Mouse (Mus musculus) embryonic facial prominence, embryonic 12.5 days (tissue): ENCODE results near the gene Trpv3. TPM values are rescaled to one million over a fixed set of nuclear protein-coding genes. Genes with fewer than 3 reads are reported as not detected.

Experiments
- ATAC-seq: fragments of 200-750 bp; cut with Nextera tagmentation; 2 replicates; pipeline ENCODE4 v1.8.0; 2017; ENCODE audit not compliant: insufficient number of reproducible peaks, insufficient read depth, low FRiP score, low TSS enrichment
- H3K27ac ChIP-seq: fragments of 300-500 bp; sonication (generic); 2 replicates; pipeline ENCODE4 v1.5.1; 2016; ENCODE audit warnings: mild to moderate bottlenecking
- H3K27me3 ChIP-seq: fragments of 300-500 bp; sonication (generic); 2 replicates; pipeline ENCODE4 v1.6.1; 2016; ENCODE audit warnings: mild to moderate bottlenecking, moderate library complexity
- H3K36me3 ChIP-seq: fragments of 300-500 bp; sonication (generic); 2 replicates; pipeline ENCODE4 v1.6.1; 2016; ENCODE audit warnings: mild to moderate bottlenecking
- H3K4me1 ChIP-seq: fragments of 300-500 bp; sonication (generic); 2 replicates; pipeline ENCODE4 v1.6.1; 2016
- H3K4me2 ChIP-seq: fragments of 300-500 bp; sonication (generic); replicated peaks from 2 replicates; pipeline ENCODE4 v1.6.1; 2016; ENCODE audit warnings: mild to moderate bottlenecking, moderate library complexity
- H3K4me3 ChIP-seq: fragments of 300-500 bp; sonication (generic); 2 replicates; pipeline ENCODE4 v1.5.1; 2016; ENCODE audit warnings: mild to moderate bottlenecking
- H3K9ac ChIP-seq: fragments of 300-500 bp; sonication (generic); 2 replicates; pipeline ENCODE4 v1.6.1; 2016; ENCODE audit warnings: mild to moderate bottlenecking, moderate library complexity
- H3K9me3 ChIP-seq: fragments of 300-500 bp; sonication (generic); 2 replicates; pipeline ENCODE4 v1.6.1; 2016; ENCODE audit warnings: mild to moderate bottlenecking, moderate library complexity
- WGBS: fragments of 180-500 bp; shearing (Covaris S2); methylation state at CpG from one replicate; pipeline ENCODE4 v1.1.7; 2016; 5-methylcytosine and 5-hydroxymethylcytosine counted together
- polyA plus RNA-seq: library from polyadenylated mRNA; unstranded; fragments of >200 nt; fragmentation: Nextera tagmentation; extraction: Ambion mirVana; gene quantifications from 2 replicates; pipeline ENCODE4 v1.2.1, GENCODE M21; 2016

The Trpv3 gene
- polyA plus RNA-seq, 1 experiment from 2014 or later, result 0.12 TPM

DNA sequence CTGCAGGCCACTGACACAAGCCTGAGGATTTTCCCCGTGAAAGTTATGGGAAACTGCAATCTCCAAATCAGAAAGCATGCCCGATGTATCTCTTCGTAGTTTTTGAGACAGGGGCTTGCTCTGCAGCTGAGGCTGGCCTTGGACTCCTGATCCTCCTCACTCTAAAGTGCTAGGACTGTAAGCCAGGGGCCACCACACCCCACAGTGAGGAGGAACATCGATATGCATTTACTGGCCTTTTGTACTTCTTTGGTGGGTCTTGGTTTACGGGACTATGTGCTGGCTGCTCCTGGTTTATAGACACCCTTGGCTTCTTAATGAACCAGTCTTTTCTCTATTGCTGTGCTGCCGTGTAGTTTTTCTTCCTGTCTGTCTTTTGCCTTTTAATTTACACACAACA is 25.0 kb upstream of the Trpv3 start:
- no peak overlapping the region for H3K9ac ChIP-seq
- H3K4me2 ChIP-seq, result no peak overlapping the region
- no peaks in the 10 kb centered on the region for H3K27me3 ChIP-seq
- H3K36me3 ChIP-seq, result no peaks in the 10 kb centered on the region
- no peak for ATAC-seq
- whole genome bisulfite sequencing, result 87% methylated on average over 6 of the region's 6 CpGs
- no peak overlapping the region for H3K4me3 ChIP-seq
- H3K4me1 ChIP-seq, result no peaks in the 10 kb centered on the region
- no peak overlapping the region for H3K27ac ChIP-seq
- no peaks in the 10 kb centered on the region for H3K9me3 ChIP-seq

GRCm38 (mm10) chr11:73242777-73243176 is 24.4 kb upstream of the Trpv3 start:
- no peak overlapping the region for H3K9ac ChIP-seq
- no peaks in the 10 kb centered on the region for H3K4me1 ChIP-seq
- H3K4me2 ChIP-seq, result no peak overlapping the region
- WGBS, result 90% methylated on average over 4 of the region's 4 CpGs
- H3K4me3 ChIP-seq, result no peak overlapping the region
- no peak overlapping the region for H3K27ac ChIP-seq
- no peaks in the 10 kb centered on the region for H3K9me3 ChIP-seq
- H3K27me3 ChIP-seq, result no peaks in the 10 kb centered on the region
- no peaks in the 10 kb centered on the region for H3K36me3 ChIP-seq
- ATAC-seq, result no peak

GRCm38 (mm10) chr11:73257362-73257945 is 9.7 kb upstream of the Trpv3 start:
- ATAC-seq, result no peak
- Histone ChIP-seq H3K9me3 (no peaks in the 10 kb centered on the region), H3K36me3 (no peaks in the 10 kb centered on the region), H3K4me2 (no peak overlapping the region), H3K4me1 (no peaks in the 10 kb centered on the region), H3K27ac (no peak overlapping the region), H3K27me3 (no peaks in the 10 kb centered on the region), H3K9ac (no peak overlapping the region), H3K4me3 (no peak overlapping the region)
- WGBS, result 79% methylated on average over 4 of the region's 4 CpGs

DNA sequence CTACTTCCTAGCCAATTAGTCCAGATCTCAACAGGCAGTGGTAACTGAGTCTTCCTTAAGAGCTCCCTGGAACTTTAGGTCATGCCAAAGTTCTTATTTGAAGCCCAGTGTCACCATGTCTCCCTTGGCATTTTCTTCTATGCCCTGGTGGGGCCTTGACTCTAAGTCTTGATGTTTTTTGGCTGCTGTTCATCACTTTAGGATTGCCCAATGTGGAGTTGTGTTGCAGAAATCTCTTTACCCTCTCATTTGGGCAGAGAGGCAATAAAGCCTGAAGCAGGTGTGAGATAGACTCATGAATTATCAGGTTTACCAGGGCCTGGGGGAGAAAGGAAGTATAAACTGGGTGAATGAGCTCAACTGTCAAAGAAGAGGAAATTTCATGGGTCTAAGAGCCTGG is 8.5 kb upstream of the Trpv3 start:
- ATAC-seq, result no peak
- Histone ChIP-seq H3K9ac (no peak overlapping the region), H3K4me1 (no peaks in the 10 kb centered on the region), H3K9me3 (no peaks in the 10 kb centered on the region), H3K4me2 (no peak overlapping the region), H3K27me3 (no peaks in the 10 kb centered on the region), H3K4me3 (no peak overlapping the region), H3K27ac (no peak overlapping the region), H3K36me3 (no peaks in the 10 kb centered on the region)

DNA sequence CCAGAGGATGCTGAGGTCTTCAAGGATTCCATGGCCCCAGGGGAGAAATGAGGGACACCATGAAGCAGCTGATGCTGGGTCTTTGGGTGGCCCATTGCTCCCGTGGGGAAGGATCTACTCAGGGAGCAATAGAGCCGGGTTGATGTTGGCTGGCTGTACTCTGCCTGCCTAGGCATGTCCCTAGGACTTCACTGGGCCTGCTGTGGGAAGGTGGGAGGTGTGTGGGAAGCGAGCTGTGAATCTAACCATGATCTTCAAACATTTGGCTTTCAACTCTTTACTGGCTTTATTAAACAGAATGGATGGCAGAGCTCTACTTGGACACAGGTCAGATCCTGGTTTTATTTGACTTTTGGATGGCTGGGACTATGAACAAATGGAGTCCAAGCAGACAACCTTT is 6.7 kb upstream of the Trpv3 start:
- H3K4me1 ChIP-seq, result no peaks in the 10 kb centered on the region
- no peak overlapping the region for H3K27ac ChIP-seq
- 68% methylated on average over 3 of the region's 3 CpGs for WGBS
- no peaks in the 10 kb centered on the region for H3K36me3 ChIP-seq
- ATAC-seq, result no peak
- no peak overlapping the region for H3K4me3 ChIP-seq
- H3K9me3 ChIP-seq, result no peaks in the 10 kb centered on the region
- no peak overlapping the region for H3K9ac ChIP-seq
- no peak overlapping the region for H3K4me2 ChIP-seq
- H3K27me3 ChIP-seq, result no peaks in the 10 kb centered on the region

DNA sequence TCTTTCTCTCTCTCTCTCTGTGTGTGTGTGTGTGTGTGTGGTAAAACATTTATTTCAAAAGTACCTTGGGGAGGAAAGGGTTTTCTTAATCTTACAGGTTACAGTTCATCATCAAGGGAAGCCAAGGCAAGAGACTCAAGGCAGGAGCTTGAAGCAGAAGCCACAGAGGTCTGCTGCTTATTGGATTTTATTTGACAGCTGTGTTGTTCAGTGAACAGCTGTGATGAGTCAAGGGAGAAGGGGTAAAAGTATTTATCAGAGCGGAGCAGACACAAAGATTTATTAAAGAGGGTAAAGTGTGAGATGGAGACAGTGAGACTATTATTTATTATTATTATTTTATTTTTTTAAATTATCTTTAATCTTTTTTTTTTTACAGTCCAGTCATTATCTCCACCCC is 5.8 kb upstream of the Trpv3 start:
- Histone ChIP-seq H3K9me3 (no peaks in the 10 kb centered on the region), H3K36me3 (no peaks in the 10 kb centered on the region), H3K27me3 (no peaks in the 10 kb centered on the region), H3K4me2 (no peak overlapping the region), H3K9ac (no peak overlapping the region), H3K4me3 (no peak overlapping the region), H3K27ac (no peak overlapping the region), H3K4me1 (no peaks in the 10 kb centered on the region)
- ATAC-seq, result no peak
- 74% methylated on average over 1 of the region's 1 CpGs for WGBS

DNA sequence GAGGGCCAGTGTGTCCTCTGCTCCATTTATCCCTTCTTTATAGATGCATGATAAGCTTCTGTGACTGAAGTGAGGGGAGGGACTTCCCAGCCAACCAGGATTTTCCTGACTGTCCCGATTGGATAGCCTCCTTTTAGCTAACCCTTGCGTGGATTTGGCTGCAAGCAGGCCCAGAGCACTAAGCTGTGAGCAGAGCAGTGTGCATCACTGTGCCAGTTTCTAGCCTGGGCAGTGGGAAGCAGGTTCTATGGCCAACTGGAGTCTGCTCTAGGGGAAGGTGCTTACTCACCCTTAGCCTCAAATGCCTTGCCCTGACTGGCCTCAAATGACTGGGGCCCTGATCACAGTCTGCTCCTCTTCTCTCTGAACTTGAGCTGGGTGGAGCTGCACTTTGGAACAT is 7.6 kb downstream of the Trpv3 start:
- Histone ChIP-seq H3K4me1 (no peaks in the 10 kb centered on the region), H3K9me3 (no peaks in the 10 kb centered on the region), H3K27me3 (no peaks in the 10 kb centered on the region), H3K4me2 (no peak overlapping the region), H3K9ac (no peak overlapping the region), H3K36me3 (no peaks in the 10 kb centered on the region), H3K4me3 (no peak overlapping the region), H3K27ac (no peak overlapping the region)
- no peak for ATAC-seq
- 36% methylated on average over 2 of the region's 2 CpGs for whole genome bisulfite sequencing

- Histone ChIP-seq H3K9me3 (no peaks in the 10 kb centered on the region), H3K27me3 (no peaks in the 10 kb centered on the region), H3K4me1 (peaks cover 6% of the 10 kb centered on the region; the same call in 1 of the 2 replicates), H3K36me3 (no peaks in the 10 kb centered on the region), H3K4me3 (no peak overlapping the region), H3K4me2 (no peak overlapping the region), H3K9ac (no peak overlapping the region), H3K27ac (no peak overlapping the region)
- no peak for ATAC-seq
- 41% methylated on average over 5 of the region's 5 CpGs for WGBS
Observed at GRCm38 (mm10) chr11:73280710-73281109, 13.5 kb downstream of the Trpv3 start.

- H3K27ac ChIP-seq, result no peak overlapping the region
- peak; percentile 45; the same call in 1 of the 2 replicates for ATAC-seq
- no peaks in the 10 kb centered on the region for H3K9me3 ChIP-seq
- no peaks in the 10 kb centered on the region for H3K36me3 ChIP-seq
- no peaks in the 10 kb centered on the region for H3K27me3 ChIP-seq
- H3K9ac ChIP-seq, result no peak overlapping the region
- H3K4me3 ChIP-seq, result peak overlapping the region; percentile 29
- peaks cover 6% of the 10 kb centered on the region; the same call in 1 of the 2 replicates for H3K4me1 ChIP-seq
- H3K4me2 ChIP-seq, result peak overlapping the region; percentile 48
- WGBS, result 3% methylated on average over 16 of the region's 16 CpGs
Observed at GRCm38 (mm10) chr11:73281528-73282027, 14.4 kb downstream of the Trpv3 start.

DNA sequence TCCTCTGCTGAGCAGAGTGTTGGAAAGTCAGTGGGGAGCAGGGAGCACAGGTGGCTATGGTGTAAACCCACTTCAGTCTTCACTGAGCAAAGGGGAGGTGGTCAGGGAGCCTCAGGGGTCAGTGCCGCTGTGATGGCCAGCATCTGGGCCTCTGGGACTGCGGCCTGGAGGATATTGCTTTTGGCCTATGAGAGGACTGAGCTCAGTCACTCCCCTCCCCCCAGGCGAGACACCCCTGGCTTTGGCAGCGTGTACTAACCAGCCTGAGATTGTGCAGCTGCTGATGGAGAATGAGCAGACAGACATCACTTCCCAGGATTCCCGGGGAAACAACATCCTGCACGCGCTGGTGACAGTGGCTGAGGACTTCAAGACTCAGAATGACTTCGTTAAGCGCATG is 16.2 kb downstream of the Trpv3 start:
- Histone ChIP-seq H3K27me3 (no peaks in the 10 kb centered on the region), H3K36me3 (no peaks in the 10 kb centered on the region), H3K9ac (no peak overlapping the region), H3K27ac (no peak overlapping the region), H3K9me3 (no peaks in the 10 kb centered on the region), H3K4me2 (no peak overlapping the region), H3K4me1 (peaks cover 6% of the 10 kb centered on the region; the same call in 1 of the 2 replicates), H3K4me3 (no peak overlapping the region)
- WGBS, result 62% methylated on average over 9 of the region's 9 CpGs
- no peak for ATAC-seq

DNA sequence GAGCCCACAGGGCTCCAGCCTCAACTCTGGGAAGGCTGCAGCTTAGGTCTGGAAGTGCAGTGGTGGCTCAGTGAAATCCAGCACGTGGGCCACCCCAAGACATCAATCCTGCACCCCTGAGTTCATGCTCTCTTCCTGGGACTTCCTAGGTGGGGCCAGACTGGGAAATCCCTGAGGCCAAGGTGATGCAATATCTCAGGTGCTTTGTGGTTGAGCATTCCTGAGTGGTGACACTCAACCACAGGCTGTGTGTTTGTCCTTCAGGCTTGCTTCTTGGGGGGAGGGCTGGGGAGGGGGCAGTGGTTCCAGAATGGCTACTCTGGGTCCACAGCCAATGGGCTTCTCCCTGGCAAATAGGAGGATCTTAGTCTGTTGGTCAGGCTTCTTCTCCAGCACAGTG is 16.7 kb downstream of the Trpv3 start:
- Histone ChIP-seq H3K4me3 (no peak overlapping the region), H3K36me3 (no peaks in the 10 kb centered on the region), H3K9me3 (no peaks in the 10 kb centered on the region), H3K27ac (no peak overlapping the region), H3K4me1 (peaks cover 6% of the 10 kb centered on the region; the same call in 1 of the 2 replicates), H3K27me3 (no peaks in the 10 kb centered on the region), H3K4me2 (no peak overlapping the region), H3K9ac (no peak overlapping the region)
- WGBS, result 50% methylated on average over 1 of the region's 1 CpGs
- ATAC-seq, result no peak

DNA sequence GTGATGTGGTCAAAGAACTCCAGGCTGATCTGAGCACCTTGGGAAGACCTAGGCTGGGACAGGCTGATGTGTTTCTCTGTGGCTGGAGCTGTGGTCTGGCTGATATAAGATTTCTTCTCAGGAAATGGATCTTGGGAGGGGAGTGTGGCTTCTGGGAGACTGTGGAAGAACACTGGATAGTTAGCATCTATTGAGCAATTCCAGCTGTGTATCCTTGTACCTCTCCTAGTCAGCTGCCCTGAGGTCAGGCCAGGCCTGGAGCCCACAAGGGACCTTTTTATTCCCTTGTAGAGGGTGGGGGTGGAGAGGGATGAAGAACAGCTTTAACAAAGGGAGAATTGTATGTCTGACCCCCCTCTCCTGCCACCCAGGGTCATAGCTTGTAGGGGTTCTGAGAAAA is 17.2 kb downstream of the Trpv3 start:
- Histone ChIP-seq H3K36me3 (no peaks in the 10 kb centered on the region), H3K9ac (no peak overlapping the region), H3K4me2 (no peak overlapping the region), H3K4me3 (no peak overlapping the region), H3K27ac (no peak overlapping the region), H3K9me3 (no peaks in the 10 kb centered on the region), H3K27me3 (no peaks in the 10 kb centered on the region), H3K4me1 (peaks cover 6% of the 10 kb centered on the region; the same call in 1 of the 2 replicates)
- ATAC-seq, result no peak

GRCm38 (mm10) chr11:73289621-73290020 is 22.4 kb downstream of the Trpv3 start:
- Histone ChIP-seq H3K4me1 (no peaks in the 10 kb centered on the region), H3K9ac (no peak overlapping the region), H3K9me3 (no peaks in the 10 kb centered on the region), H3K27ac (no peak overlapping the region), H3K4me2 (no peak overlapping the region), H3K36me3 (no peaks in the 10 kb centered on the region), H3K27me3 (no peaks in the 10 kb centered on the region), H3K4me3 (no peak overlapping the region)
- no peak for ATAC-seq
- WGBS, result 88% methylated on average over 1 of the region's 1 CpGs
